Mouse (Mus musculus): ENCODE data around the gene Palm. TPM values are rescaled to one million over a fixed set of nuclear protein-coding genes. Genes with fewer than 3 reads are reported as not detected.

Palm gene
- polyA plus RNA-seq, 1 experiment from 2014 or later, result 270 TPM

DNA sequence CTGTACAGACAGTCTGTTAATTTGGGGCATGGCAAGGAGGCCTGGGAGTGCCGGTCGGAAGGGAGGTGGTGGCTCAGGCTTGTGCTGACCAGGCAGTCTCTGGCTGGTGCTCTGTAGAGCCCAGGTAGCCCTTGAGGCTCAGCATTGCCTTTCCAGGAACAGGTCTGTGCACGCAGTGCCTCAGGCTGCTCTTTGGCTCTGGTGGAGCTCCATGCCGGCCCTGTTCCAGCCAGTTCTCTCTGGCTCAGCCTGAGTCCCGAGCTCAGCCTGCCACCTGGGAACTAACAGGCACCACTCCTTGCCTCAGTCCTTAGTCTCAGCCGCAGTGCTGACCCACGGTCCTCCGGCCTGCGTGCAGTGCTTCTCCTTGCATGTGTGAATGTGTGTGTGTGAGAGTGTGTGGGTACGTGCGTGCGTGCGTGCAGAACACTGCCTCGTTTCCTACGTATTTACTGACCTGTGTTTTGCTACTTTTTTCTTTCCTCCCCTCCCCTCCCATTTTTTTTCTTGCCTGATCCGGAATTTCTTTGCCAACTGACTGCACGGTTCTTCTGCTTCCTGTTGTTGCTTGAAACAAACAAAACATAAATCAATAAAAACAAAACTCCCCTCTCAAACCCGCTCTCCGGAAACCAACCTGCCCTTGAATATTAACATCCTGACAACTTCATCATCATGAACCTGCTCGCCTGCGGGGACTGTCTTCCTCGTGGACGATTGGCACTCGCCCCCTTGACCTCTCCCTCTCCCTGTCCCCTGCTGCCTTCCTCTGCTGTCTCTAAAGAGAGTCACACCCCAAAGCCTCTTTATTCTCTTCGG, 68.1 kb downstream of the Palm start:
- Histone ChIP-seq H3K4me2 (ENCODE audit: low read length) (no peak overlapping the region), H3K9ac (replicated peaks; ENCODE audit: low read length) (no peak overlapping the region), H3K4me3 (replicated peaks; ENCODE audit: low read depth, low read length) (no peak overlapping the region), H3K27ac (replicated peaks; ENCODE audit: low read depth, low read length) (0 out of 2 replicates have a peak overlapping the region, but pooled peaks have one; percentile 5), H3K27me3 (ENCODE audit: control insufficient read depth, insufficient read depth, low read length) (no peaks in the 10 kb centered on the region), H3K36me3 (ENCODE audit: control insufficient read depth, insufficient read depth, low read length) (peaks cover 88% of the 10 kb centered on the region), H3K4me1 (ENCODE audit: control insufficient read depth, insufficient read depth, low read length) (peaks cover 21% of the 10 kb centered on the region), H3K9me3 (ENCODE audit: control insufficient read depth, low read length) (no peaks in the 10 kb centered on the region)
- no peak for DNase-seq
- no peak for ATAC-seq (ENCODE audit: low FRiP score, low TSS enrichment)
- 78% methylated on average over 25 of the region's 25 CpGs for WGBS

DNA sequence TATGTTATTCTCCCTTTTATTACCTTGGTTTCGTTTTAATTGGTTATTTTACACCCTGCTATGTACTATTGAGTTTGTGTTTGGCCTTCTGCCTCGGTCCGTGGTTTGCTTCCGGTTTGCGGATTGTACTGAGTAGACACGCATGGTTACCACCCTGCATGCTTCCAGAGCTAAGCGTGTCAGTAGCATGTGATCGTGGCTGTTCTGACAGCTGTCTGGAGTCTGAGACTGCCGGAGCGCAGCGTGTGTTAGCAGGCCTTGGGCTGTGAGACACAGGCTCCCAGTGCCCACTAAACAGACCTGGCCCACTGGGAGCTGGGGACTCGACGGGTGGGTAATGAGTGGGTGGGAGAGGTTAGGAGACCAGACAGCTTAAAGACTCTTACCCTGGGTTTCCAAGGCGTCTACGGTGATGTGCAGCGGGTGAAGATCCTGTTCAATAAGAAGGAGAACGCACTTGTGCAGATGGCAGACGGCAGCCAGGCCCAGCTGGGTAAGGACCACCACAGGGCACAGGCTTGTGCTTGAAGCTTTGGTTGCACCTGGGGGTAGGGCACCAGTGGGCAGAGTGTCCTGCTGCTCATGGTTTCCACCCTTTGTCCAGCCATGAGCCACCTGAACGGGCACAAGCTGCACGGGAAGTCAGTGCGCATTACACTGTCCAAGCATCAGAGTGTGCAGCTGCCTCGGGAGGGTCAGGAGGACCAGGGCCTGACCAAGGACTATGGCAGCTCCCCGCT, 68.8 kb downstream of the Palm start:
- Histone ChIP-seq H3K27me3 (ENCODE audit: control insufficient read depth, insufficient read depth, low read length) (no peaks in the 10 kb centered on the region), H3K4me1 (ENCODE audit: control insufficient read depth, insufficient read depth, low read length) (peaks cover 14% of the 10 kb centered on the region), H3K36me3 (ENCODE audit: control insufficient read depth, insufficient read depth, low read length) (peaks cover 90% of the 10 kb centered on the region), H3K4me2 (ENCODE audit: low read length) (no peak overlapping the region), H3K27ac (replicated peaks; ENCODE audit: low read depth, low read length) (0 out of 2 replicates have a peak overlapping the region, but pooled peaks have one; percentile 32), H3K9me3 (ENCODE audit: control insufficient read depth, low read length) (no peaks in the 10 kb centered on the region), H3K4me3 (replicated peaks; ENCODE audit: low read depth, low read length) (no peak overlapping the region), H3K9ac (replicated peaks; ENCODE audit: low read length) (no peak overlapping the region)
- ATAC-seq (ENCODE audit: low FRiP score, low TSS enrichment) (no peak), DNase-seq (no peak)
- WGBS, result 84% methylated on average over 23 of the region's 23 CpGs

DNA sequence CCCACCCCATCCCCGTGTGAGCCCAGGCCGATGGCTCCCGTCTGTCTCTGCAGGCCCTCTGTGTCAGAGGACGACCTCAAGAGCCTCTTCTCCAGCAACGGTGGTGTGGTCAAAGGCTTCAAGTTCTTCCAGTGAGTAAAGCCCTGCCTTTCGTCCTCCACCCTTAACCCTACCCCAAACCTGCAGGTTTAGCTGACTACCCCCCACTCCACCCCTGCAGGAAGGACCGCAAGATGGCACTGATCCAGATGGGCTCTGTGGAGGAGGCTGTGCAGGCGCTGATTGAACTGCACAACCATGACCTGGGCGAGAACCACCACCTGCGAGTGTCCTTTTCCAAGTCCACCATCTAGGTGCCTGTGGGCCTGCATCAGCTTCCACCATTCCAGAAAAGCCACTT, 69.6 kb downstream of the Palm start:
- H3K4me3 ChIP-seq (replicated peaks; ENCODE audit: low read depth, low read length), result no peak overlapping the region
- ATAC-seq (ENCODE audit: low FRiP score, low TSS enrichment), result no peak
- H3K27me3 ChIP-seq (ENCODE audit: control insufficient read depth, insufficient read depth, low read length), result no peaks in the 10 kb centered on the region
- no peak overlapping the region for H3K27ac ChIP-seq (replicated peaks; ENCODE audit: low read depth, low read length)
- no peak overlapping the region for H3K4me2 ChIP-seq (ENCODE audit: low read length)
- DNase-seq, result no peak
- peaks cover 89% of the 10 kb centered on the region for H3K36me3 ChIP-seq (ENCODE audit: control insufficient read depth, insufficient read depth, low read length)
- 78% methylated on average over 10 of the region's 10 CpGs for WGBS
- no peaks in the 10 kb centered on the region for H3K9me3 ChIP-seq (ENCODE audit: control insufficient read depth, low read length)
- peaks cover 6% of the 10 kb centered on the region; the same call in 1 of the 2 replicates for H3K4me1 ChIP-seq (ENCODE audit: control insufficient read depth, insufficient read depth, low read length)
- no peak overlapping the region for H3K9ac ChIP-seq (replicated peaks; ENCODE audit: low read length)

DNA sequence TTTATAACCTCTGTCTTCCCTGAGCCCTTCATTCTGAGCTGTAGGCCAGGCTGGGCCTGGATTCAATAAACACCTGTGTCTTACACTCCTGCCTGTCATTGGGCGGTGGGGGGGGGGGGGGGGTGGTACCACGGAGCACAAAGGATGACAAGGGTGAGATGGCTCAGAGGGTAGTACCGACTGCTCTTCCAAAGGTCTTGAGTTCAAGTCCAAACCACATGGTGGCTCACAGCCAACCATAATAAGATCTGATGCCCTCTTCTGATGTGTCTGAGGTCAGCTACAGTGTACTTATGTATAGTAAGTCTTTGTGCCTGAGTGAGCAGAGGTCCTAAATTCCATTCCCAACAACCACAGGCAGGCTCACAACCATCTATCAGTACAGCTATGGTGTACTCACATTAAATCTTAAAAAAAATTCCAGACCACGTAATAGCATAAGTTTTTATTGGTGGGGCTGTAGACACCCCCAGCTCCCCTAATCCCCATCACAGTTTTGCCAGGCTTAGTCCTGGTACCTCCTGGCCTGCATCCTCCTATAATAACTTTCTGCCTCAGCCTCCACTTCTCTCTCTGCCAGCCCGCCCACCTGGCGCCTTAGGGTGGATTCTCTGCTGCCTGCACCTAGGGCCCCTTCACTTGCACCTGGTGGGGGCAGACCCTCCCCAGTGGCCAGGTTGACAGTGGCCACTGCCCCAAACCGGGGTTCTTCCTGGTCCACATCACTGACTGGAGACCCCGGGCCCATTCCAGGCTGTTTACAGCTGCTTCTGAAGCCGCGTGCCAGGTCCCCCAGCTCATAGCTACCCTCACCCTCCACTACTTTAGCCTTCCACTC, 71.2 kb downstream of the Palm start:
- WGBS, result 61% methylated on average over 10 of the region's 10 CpGs
- H3K27ac ChIP-seq (replicated peaks; ENCODE audit: low read depth, low read length), result peak overlapping the region; percentile 41; the same call in 1 of the 2 replicates
- ATAC-seq (ENCODE audit: low FRiP score, low TSS enrichment), result no peak

DNA sequence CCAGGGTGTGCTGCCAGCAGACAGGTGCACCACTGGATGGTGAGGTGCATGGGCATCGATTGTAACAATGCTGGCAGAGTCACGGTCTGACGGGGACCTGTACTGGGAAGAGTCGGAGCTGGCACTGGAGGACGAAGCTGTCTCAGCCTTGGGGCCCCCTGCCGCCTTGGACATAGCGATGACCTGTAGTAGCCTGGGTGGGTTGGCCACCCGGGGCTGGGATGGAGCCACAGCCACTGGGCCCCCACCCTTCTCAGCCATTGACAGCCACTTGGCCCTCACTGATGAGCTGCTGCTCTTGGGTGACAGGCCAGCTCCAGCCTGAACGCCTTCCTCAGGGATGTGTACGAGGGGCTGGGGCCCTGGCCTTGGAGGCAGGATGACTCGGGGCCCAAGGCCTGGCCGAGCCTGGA, 71.8 kb downstream of the Palm start:
- no peak overlapping the region for H3K4me3 ChIP-seq (replicated peaks; ENCODE audit: low read depth, low read length)
- ATAC-seq (ENCODE audit: low FRiP score, low TSS enrichment) (0 out of 2 replicates have a peak, but pooled peaks have one; percentile 14), DNase-seq (no peak)
- H3K9me3 ChIP-seq (ENCODE audit: control insufficient read depth, low read length), result no peaks in the 10 kb centered on the region
- no peak overlapping the region; the same call in 1 of the 2 replicates for H3K9ac ChIP-seq (replicated peaks; ENCODE audit: low read length)
- no peak overlapping the region for H3K4me2 ChIP-seq (ENCODE audit: low read length)
- H3K27me3 ChIP-seq (ENCODE audit: control insufficient read depth, insufficient read depth, low read length), result no peaks in the 10 kb centered on the region
- peak overlapping the region; percentile 41; the same call in 1 of the 2 replicates for H3K27ac ChIP-seq (replicated peaks; ENCODE audit: low read depth, low read length)
- WGBS, result 62% methylated on average over 12 of the region's 12 CpGs
- 0 out of 2 replicates have a peak, but pooled peaks cover 5% of the 10 kb centered on the region for H3K4me1 ChIP-seq (ENCODE audit: control insufficient read depth, insufficient read depth, low read length)
- H3K36me3 ChIP-seq (ENCODE audit: control insufficient read depth, insufficient read depth, low read length), result peaks cover 83% of the 10 kb centered on the region

More for the DNA sequence above, 71.2 kb downstream of the Palm start:
- Histone ChIP-seq H3K36me3 (ENCODE audit: control insufficient read depth, insufficient read depth, low read length) (peaks cover 83% of the 10 kb centered on the region), H3K4me2 (ENCODE audit: low read length) (no peak overlapping the region), H3K4me1 (ENCODE audit: control insufficient read depth, insufficient read depth, low read length) (0 out of 2 replicates have a peak, but pooled peaks cover 5% of the 10 kb centered on the region), H3K9ac (replicated peaks; ENCODE audit: low read length) (no peak overlapping the region; the same call in 1 of the 2 replicates), H3K9me3 (ENCODE audit: control insufficient read depth, low read length) (no peaks in the 10 kb centered on the region), H3K4me3 (replicated peaks; ENCODE audit: low read depth, low read length) (no peak overlapping the region), H3K27me3 (ENCODE audit: control insufficient read depth, insufficient read depth, low read length) (no peaks in the 10 kb centered on the region)
- no peak for DNase-seq

DNA sequence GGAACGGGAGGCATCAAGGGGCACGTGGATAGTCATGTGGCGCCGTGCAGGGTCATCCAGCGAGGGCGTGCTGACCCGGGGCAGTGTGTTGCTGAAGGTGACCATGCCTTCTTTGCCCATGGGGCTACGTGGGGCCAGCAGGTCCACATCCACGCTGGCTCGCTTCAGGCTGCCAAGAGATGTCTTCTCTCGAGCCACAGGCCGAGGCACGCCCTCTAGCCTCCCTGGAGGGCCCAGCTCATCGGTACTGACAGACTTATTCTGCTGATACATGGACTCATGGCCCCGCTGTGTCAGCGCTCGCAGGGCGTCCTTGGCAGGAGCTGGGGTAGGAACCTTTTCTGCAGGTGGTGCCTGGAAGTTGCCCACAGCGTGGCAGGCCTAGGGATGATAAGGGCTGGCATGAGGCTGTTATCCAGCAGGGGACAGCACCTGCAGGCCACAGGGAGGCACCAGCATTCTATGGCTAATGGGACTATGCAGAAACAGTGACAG, 72.5 kb downstream of the Palm start:
- H3K4me3 ChIP-seq (replicated peaks; ENCODE audit: low read depth, low read length), result no peak overlapping the region
- 0 out of 2 replicates have a peak overlapping the region, but pooled peaks have one; percentile 13 for H3K27ac ChIP-seq (replicated peaks; ENCODE audit: low read depth, low read length)
- H3K9ac ChIP-seq (replicated peaks; ENCODE audit: low read length), result no peak overlapping the region; the same call in 1 of the 2 replicates
- no peaks in the 10 kb centered on the region for H3K9me3 ChIP-seq (ENCODE audit: control insufficient read depth, low read length)
- 0 out of 2 replicates have a peak, but pooled peaks cover 5% of the 10 kb centered on the region for H3K4me1 ChIP-seq (ENCODE audit: control insufficient read depth, insufficient read depth, low read length)
- no peaks in the 10 kb centered on the region for H3K27me3 ChIP-seq (ENCODE audit: control insufficient read depth, insufficient read depth, low read length)
- ATAC-seq (ENCODE audit: low FRiP score, low TSS enrichment), result no peak
- H3K4me2 ChIP-seq (ENCODE audit: low read length), result no peak overlapping the region
- H3K36me3 ChIP-seq (ENCODE audit: control insufficient read depth, insufficient read depth, low read length), result peaks cover 81% of the 10 kb centered on the region
- WGBS, result 69% methylated on average over 19 of the region's 19 CpGs
- DNase-seq, result no peak

DNA sequence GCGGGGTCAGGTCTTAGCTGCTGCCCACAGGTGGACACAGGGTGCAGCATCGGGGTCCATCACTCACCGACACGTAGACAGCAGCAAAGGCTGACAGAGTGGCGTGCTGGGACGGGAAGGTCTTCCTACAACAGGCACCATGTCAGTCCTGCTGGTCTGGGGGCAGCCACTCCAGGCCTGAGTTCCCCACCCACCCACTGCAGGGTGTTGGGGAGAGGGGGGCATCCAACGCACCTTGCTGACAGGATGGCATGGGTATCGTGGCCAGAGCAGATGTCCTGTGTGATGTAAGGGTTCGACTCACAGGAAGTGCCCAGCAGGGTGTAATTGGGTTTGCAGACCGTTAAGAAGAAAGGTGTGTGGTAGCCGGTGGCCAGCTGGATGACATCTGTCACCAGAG, 73.2 kb downstream of the Palm start:
- no peak for ATAC-seq (ENCODE audit: low FRiP score, low TSS enrichment)
- 84% methylated on average over 11 of the region's 11 CpGs for WGBS
- Histone ChIP-seq H3K4me1 (ENCODE audit: control insufficient read depth, insufficient read depth, low read length) (peaks cover 7% of the 10 kb centered on the region; the same call in 1 of the 2 replicates), H3K36me3 (ENCODE audit: control insufficient read depth, insufficient read depth, low read length) (peaks cover 80% of the 10 kb centered on the region), H3K4me3 (replicated peaks; ENCODE audit: low read depth, low read length) (no peak overlapping the region), H3K9me3 (ENCODE audit: control insufficient read depth, low read length) (no peaks in the 10 kb centered on the region), H3K27ac (replicated peaks; ENCODE audit: low read depth, low read length) (no peak overlapping the region), H3K9ac (replicated peaks; ENCODE audit: low read length) (no peak overlapping the region), H3K27me3 (ENCODE audit: control insufficient read depth, insufficient read depth, low read length) (no peaks in the 10 kb centered on the region), H3K4me2 (ENCODE audit: low read length) (no peak overlapping the region)
- no peak for DNase-seq

All from midbrain, embryonic 14.5 days (tissue).